Mouse (Mus musculus) adrenal gland, adult 18-20 months (tissue): ENCODE results near the gene AF067063. TPM values are rescaled to one million over a fixed set of nuclear protein-coding genes. Genes with fewer than 3 reads are reported as not detected.

Experiments used
- total RNA-seq, 2 experiments: library from RNA; stranded (reverse); gene quantifications; 1 replicate in 1 of 2; 2 replicates in 1 of 2; pipeline ENCODE4 v1.2.3; 2021

AF067063 gene
- total RNA-seq, 2 experiments from 2014 or later, result not detected

Other genes starting within 250 kb of the AF067063 start
- gene Ccl28, start 206.4 kb downstream of the AF067063 start, total RNA-seq, result under 1 TPM; 0.19 to 0.33 TPM
- 100 to 1,000 TPM; 226 to 399 TPM for gene Hmgcs1, start 139.8 kb downstream of the AF067063 start, total RNA-seq
- 1 to 10 TPM; 1.2 to 1.6 TPM for gene Nim1k, start 74.3 kb downstream of the AF067063 start, total RNA-seq
- gene Zfp131, start 39.3 kb downstream of the AF067063 start, total RNA-seq, result 10 to 100 TPM; 38.3 to 39.2 TPM
- not detected for gene D13Ertd608e, start 5.8 kb upstream of the AF067063 start, total RNA-seq
- gene Tcstv1, start 64.6 kb upstream of the AF067063 start, total RNA-seq, result not detected
- not detected for gene Gm21761, start 99.1 kb upstream of the AF067063 start, total RNA-seq
- gene B020031M17Rik, start 120.6 kb upstream of the AF067063 start, total RNA-seq, result not detected
- gene Gm36079, start 196.8 kb upstream of the AF067063 start, total RNA-seq, result not detected
- under 1 TPM in 1 of 2 experiments, not detected in 1; 0.58 TPM for gene Gm21188, start 222.0 kb upstream of the AF067063 start, total RNA-seq